Mouse (Mus musculus) intestine, embryonic 15.5 days (tissue): ENCODE data around the gene Kifap3. TPM values are rescaled to one million over a fixed set of nuclear protein-coding genes. Genes with fewer than 3 reads are reported as not detected.

Source experiments
- ATAC-seq: fragments of 200-750 bp; cut with Nextera tagmentation; 2 replicates; pipeline ENCODE4 v1.8.0; 2017; ENCODE audit warnings: moderate TSS enrichment, moderate library complexity
- H3K27ac ChIP-seq: fragments of 300-500 bp; sonication (generic); 2 replicates; pipeline ENCODE4 v1.5.1; 2015; ENCODE audit warnings: mild to moderate bottlenecking, inconsistent platforms
- H3K27me3 ChIP-seq: fragments of 300-500 bp; sonication (generic); replicated peaks from 2 replicates; pipeline ENCODE4 v1.6.1; 2015; ENCODE audit warnings: inconsistent platforms
- H3K36me3 ChIP-seq: fragments of 300-500 bp; sonication (generic); 2 replicates; pipeline ENCODE4 v1.6.1; 2015; ENCODE audit warnings: inconsistent platforms
- H3K4me1 ChIP-seq: fragments of 300-500 bp; sonication (generic); replicated peaks from 2 replicates; pipeline ENCODE4 v1.6.1; 2015; ENCODE audit warnings: inconsistent platforms
- H3K4me2 ChIP-seq: fragments of 300-500 bp; sonication (generic); replicated peaks from 2 replicates; pipeline ENCODE4 v1.6.1; 2015; ENCODE audit warnings: mild to moderate bottlenecking, inconsistent platforms
- H3K4me3 ChIP-seq: fragments of 300-500 bp; sonication (generic); replicated peaks from 2 replicates; pipeline ENCODE4 v1.5.1; 2015; ENCODE audit warnings: inconsistent platforms
- H3K9ac ChIP-seq: fragments of 300-500 bp; sonication (generic); 2 replicates; pipeline ENCODE4 v1.6.1; 2015; ENCODE audit warnings: inconsistent platforms
- H3K9me3 ChIP-seq: fragments of 300-500 bp; sonication (generic); 2 replicates; pipeline ENCODE4 v1.6.1; 2016; ENCODE audit warnings: inconsistent platforms
- WGBS: fragments of 180-500 bp; shearing (Covaris S2); methylation state at CpG from one replicate; pipeline ENCODE4 v1.1.7; 2015; 5-methylcytosine and 5-hydroxymethylcytosine counted together
- polyA plus RNA-seq: library from polyadenylated mRNA; unstranded; fragments of >200 nt; fragmentation: Nextera tagmentation; extraction: Ambion mirVana; gene quantifications from 2 replicates; pipeline ENCODE4 v1.2.1, GENCODE M21; 2015

Kifap3 gene
- polyA plus RNA-seq, 1 experiment from 2014 or later, result 22.2 TPM

- Histone ChIP-seq H3K9me3 (no peaks in the 10 kb centered on the region), H3K9ac (no peak overlapping the region), H3K4me2 (no peak overlapping the region), H3K27me3 (no peaks in the 10 kb centered on the region), H3K4me3 (no peak overlapping the region), H3K36me3 (no peaks in the 10 kb centered on the region), H3K27ac (no peak overlapping the region), H3K4me1 (no peaks in the 10 kb centered on the region)
- ATAC-seq, result no peak
- 88% methylated on average over 3 of the region's 3 CpGs for WGBS
These were observed 124.0 kb downstream of the Kifap3 start for GRCm38 (mm10) chr1:163903411-163903810.

GRCm38 (mm10) chr1:163907007-163907811 lies 127.8 kb downstream of the Kifap3 start:
- Histone ChIP-seq H3K4me1 (no peaks in the 10 kb centered on the region), H3K27ac (no peak overlapping the region), H3K9me3 (no peaks in the 10 kb centered on the region), H3K4me3 (no peak overlapping the region), H3K36me3 (no peaks in the 10 kb centered on the region), H3K27me3 (no peaks in the 10 kb centered on the region), H3K4me2 (no peak overlapping the region), H3K9ac (no peak overlapping the region)
- ATAC-seq, result no peak
- WGBS, result 55% methylated on average over 4 of the region's 4 CpGs

- 48% methylated on average over 11 of the region's 11 CpGs for WGBS
- Histone ChIP-seq H3K4me1 (no peaks in the 10 kb centered on the region), H3K4me2 (no peak overlapping the region), H3K9ac (no peak overlapping the region), H3K9me3 (no peaks in the 10 kb centered on the region), H3K27me3 (no peaks in the 10 kb centered on the region), H3K36me3 (no peaks in the 10 kb centered on the region), H3K4me3 (no peak overlapping the region), H3K27ac (no peak overlapping the region)
- no peak for ATAC-seq
These were observed 129.0 kb downstream of the Kifap3 start for GRCm38 (mm10) chr1:163908389-163908788.

GRCm38 (mm10) chr1:163910343-163910742 lies 131.0 kb downstream of the Kifap3 start:
- ATAC-seq, result peak; percentile 58
- H3K27me3 ChIP-seq, result no peaks in the 10 kb centered on the region
- no peaks in the 10 kb centered on the region for H3K9me3 ChIP-seq
- no peaks in the 10 kb centered on the region for H3K4me1 ChIP-seq
- 6% methylated on average over 2 of the region's 2 CpGs for WGBS
- H3K4me3 ChIP-seq, result no peak overlapping the region
- H3K9ac ChIP-seq, result no peak overlapping the region
- no peaks in the 10 kb centered on the region for H3K36me3 ChIP-seq
- no peak overlapping the region for H3K4me2 ChIP-seq
- H3K27ac ChIP-seq, result no peak overlapping the region

- Histone ChIP-seq H3K9me3 (no peaks in the 10 kb centered on the region), H3K4me1 (no peaks in the 10 kb centered on the region), H3K27me3 (no peaks in the 10 kb centered on the region), H3K4me2 (no peak overlapping the region), H3K4me3 (no peak overlapping the region), H3K27ac (no peak overlapping the region), H3K36me3 (no peaks in the 10 kb centered on the region), H3K9ac (no peak overlapping the region)
- WGBS, result 87% methylated on average over 9 of the region's 9 CpGs
- ATAC-seq, result no peak
These were observed 131.4 kb downstream of the Kifap3 start for GRCm38 (mm10) chr1:163910785-163911184.

GRCm38 (mm10) chr1:163911981-163912380 lies 132.6 kb downstream of the Kifap3 start:
- Histone ChIP-seq H3K4me3 (no peak overlapping the region), H3K27me3 (no peaks in the 10 kb centered on the region), H3K9me3 (no peaks in the 10 kb centered on the region), H3K27ac (no peak overlapping the region), H3K4me1 (no peaks in the 10 kb centered on the region), H3K36me3 (no peaks in the 10 kb centered on the region), H3K4me2 (no peak overlapping the region), H3K9ac (no peak overlapping the region)
- 89% methylated on average over 11 of the region's 11 CpGs for WGBS
- ATAC-seq, result no peak

GRCm38 (mm10) chr1:163917349-163918160 lies 138.2 kb downstream of the Kifap3 start:
- Histone ChIP-seq H3K4me1 (no peaks in the 10 kb centered on the region), H3K27ac (no peak overlapping the region), H3K4me3 (no peak overlapping the region), H3K9me3 (no peaks in the 10 kb centered on the region), H3K27me3 (no peaks in the 10 kb centered on the region), H3K4me2 (no peak overlapping the region), H3K9ac (no peak overlapping the region), H3K36me3 (no peaks in the 10 kb centered on the region)
- WGBS, result 62% methylated on average over 5 of the region's 5 CpGs
- ATAC-seq, result no peak

GRCm38 (mm10) chr1:163924093-163924492 lies 144.7 kb downstream of the Kifap3 start:
- WGBS, result 67% methylated on average over 8 of the region's 8 CpGs
- no peak for ATAC-seq
- H3K27me3 ChIP-seq, result no peaks in the 10 kb centered on the region

GRCm38 (mm10) chr1:163928846-163929245 lies 149.5 kb downstream of the Kifap3 start, which contains the start of gene Scyl3:
Gene Scyl3, plus strand, starts transcription at chr1:163929100.
- peak within 1 kb of the TSS; percentile 79 for H3K4me2 ChIP-seq
- H3K4me3 ChIP-seq, result peak within 1 kb of the TSS; percentile 78
- H3K27me3 ChIP-seq, result no peaks in the 10 kb centered on the region
- 70% methylated on average over 7 of the region's 7 CpGs for WGBS
- peaks cover 9% of the 10 kb centered on the region for H3K4me1 ChIP-seq
- ATAC-seq, result no peak
- no peaks in the 10 kb centered on the region for H3K9me3 ChIP-seq
- peak within 1 kb of the TSS; percentile 84 for H3K9ac ChIP-seq
- H3K27ac ChIP-seq, result peak within 1 kb of the TSS; percentile 84
- no peaks in the 10 kb centered on the region for H3K36me3 ChIP-seq

More at GRCm38 (mm10) chr1:163924093-163924492, 144.7 kb downstream of the Kifap3 start:
- Histone ChIP-seq H3K9ac (no peak overlapping the region), H3K36me3 (no peaks in the 10 kb centered on the region), H3K4me3 (no peak overlapping the region), H3K9me3 (no peaks in the 10 kb centered on the region), H3K4me1 (0 out of 2 replicates have a peak, but pooled peaks cover 2% of the 10 kb centered on the region), H3K27ac (no peak overlapping the region), H3K4me2 (no peak overlapping the region)

- H3K4me2 ChIP-seq, result peak overlapping the region; percentile 79
- under 1% methylated on average over 77 of the region's 77 CpGs for WGBS
These were observed 150.5 kb downstream of the Kifap3 start for GRCm38 (mm10) chr1:163929636-163930457.

GRCm38 (mm10) chr1:163930458-163930794 lies 151.0 kb downstream of the Kifap3 start:
- no peaks in the 10 kb centered on the region for H3K9me3 ChIP-seq
- peak overlapping the region; percentile 79 for H3K4me2 ChIP-seq
- peak overlapping the region; percentile 78 for H3K4me3 ChIP-seq
- WGBS, result 4% methylated on average over 12 of the region's 12 CpGs
- H3K27ac ChIP-seq, result peak overlapping the region; percentile 84; the same call in 1 of the 2 replicates
- ATAC-seq, result peak; percentile 19
- H3K27me3 ChIP-seq, result no peaks in the 10 kb centered on the region
- H3K4me1 ChIP-seq, result peaks cover 9% of the 10 kb centered on the region
- peak overlapping the region; percentile 84 for H3K9ac ChIP-seq
- H3K36me3 ChIP-seq, result 0 out of 2 replicates have a peak, but pooled peaks cover 4% of the 10 kb centered on the region

More at GRCm38 (mm10) chr1:163929636-163930457, 150.5 kb downstream of the Kifap3 start:
- ATAC-seq, result peak; percentile 97
- Histone ChIP-seq H3K27me3 (no peaks in the 10 kb centered on the region), H3K9ac (peak overlapping the region; percentile 84), H3K4me1 (peaks cover 9% of the 10 kb centered on the region), H3K9me3 (no peaks in the 10 kb centered on the region), H3K36me3 (0 out of 2 replicates have a peak, but pooled peaks cover 3% of the 10 kb centered on the region), H3K27ac (peak overlapping the region; percentile 84), H3K4me3 (peak overlapping the region; percentile 78)
